Mouse (Mus musculus): Measurements from ENCODE around the gene Flywch1. TPM values are rescaled to one million over a fixed set of nuclear protein-coding genes. Genes with fewer than 3 reads are reported as not detected.
A peak's percentile ranks its signal among the peaks of the same experiment; 100 is the strongest.

Flywch1 gene
- 10 to 100 TPM; 30.2 to 30.8 TPM for total RNA-seq (2021)
- long read RNA-seq, experiment 1, partial matches to known transcripts, result 17 of 44 reads
- long read RNA-seq, experiment 1, other reads (novel, unspliced or antisense), result 26 of 44 reads
- long read RNA-seq, experiment 2, partial matches to known transcripts, result 15 of 50 reads
- long read RNA-seq, experiment 2, other reads (novel, unspliced or antisense), result 34 of 50 reads

DNA sequence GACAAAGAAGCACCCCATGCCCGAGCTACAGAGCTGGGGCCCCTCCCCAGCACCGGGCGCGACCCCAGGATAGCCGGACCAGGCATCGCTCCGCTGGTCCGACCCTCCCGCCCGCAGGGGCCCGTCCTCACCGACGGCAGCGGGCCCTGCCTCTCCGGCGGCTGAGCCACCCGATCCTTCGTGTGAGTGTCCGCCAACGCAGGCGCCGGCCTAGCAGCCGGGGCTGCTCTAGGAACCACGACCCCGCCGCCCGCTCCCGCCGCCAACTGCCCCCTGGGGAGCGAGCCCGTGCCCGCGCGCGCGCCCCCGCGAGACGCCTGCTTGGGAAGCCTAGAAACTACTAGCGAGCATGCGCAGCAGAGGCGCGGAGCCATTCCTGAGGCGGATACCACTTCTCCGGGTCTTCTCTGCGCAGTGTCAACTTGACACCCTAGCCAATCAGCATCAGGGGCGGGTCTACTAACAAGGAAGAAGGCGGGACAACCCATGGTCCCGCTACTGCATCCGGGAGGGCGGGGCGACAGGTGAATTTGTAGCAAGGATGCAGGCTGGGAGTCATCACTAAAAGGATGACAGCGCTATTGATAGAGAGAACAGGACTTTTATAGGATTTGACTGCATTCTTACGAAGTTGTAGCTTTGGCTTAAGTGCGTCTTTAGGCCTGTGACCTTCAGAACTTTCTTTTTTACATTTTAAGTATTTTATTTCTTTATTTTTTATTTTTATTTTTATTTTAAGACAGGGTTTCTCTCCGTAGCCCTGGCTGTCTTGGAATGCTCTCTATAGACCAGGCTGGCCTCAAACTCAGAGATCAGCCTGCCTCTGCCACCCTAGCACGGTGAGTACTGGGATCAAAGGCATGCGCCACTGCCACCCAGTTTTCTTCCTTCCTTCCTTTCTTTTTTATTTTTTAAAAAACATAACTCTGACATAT is at the start of gene Flywch1:
TSS of gene Flywch1 (minus strand) at position 319 of the 935 bp plus-strand sequence.
- intact Hi-C loops (cut with DNase I), result loop anchor here (2.0 to 5.0 kb wide), 3 partner anchors 21 to 71 kb away; partner anchors contain the start of genes Prss32 and Prss41
- peak; percentile 98 for DNase-seq

DNA sequence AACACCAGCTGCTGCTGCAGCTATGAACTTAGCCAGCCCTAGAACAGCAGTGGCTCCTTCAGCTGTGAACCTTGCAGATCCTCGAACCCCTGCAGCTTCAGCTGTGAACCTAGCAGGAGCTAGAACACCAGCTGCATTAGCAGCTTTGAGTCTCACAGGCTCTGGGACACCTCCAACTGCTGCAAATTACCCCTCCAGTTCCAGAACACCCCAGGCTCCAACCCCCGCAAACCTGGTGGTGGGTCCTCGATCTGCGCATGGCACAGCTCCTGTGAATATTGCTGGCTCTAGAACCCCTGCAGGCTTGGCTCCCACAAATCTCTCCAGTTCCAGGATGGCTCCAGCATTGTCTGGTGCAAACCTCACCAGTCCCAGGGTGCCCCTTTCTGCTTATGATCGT is 49.3 kb upstream of the Flywch1 start:
- intact Hi-C loops (cut with DNase I), result loop anchor here (2.0 kb wide), 1 partner anchor 14 kb away; no protein-coding TSS in a partner anchor
- no peak for DNase-seq

- no peak for DNase-seq
- intact Hi-C loops (cut with DNase I), result no loop called here
Observed at GRCm38 (mm10) chr17:23819235-23819634, 47.8 kb upstream of the Flywch1 start.

DNA sequence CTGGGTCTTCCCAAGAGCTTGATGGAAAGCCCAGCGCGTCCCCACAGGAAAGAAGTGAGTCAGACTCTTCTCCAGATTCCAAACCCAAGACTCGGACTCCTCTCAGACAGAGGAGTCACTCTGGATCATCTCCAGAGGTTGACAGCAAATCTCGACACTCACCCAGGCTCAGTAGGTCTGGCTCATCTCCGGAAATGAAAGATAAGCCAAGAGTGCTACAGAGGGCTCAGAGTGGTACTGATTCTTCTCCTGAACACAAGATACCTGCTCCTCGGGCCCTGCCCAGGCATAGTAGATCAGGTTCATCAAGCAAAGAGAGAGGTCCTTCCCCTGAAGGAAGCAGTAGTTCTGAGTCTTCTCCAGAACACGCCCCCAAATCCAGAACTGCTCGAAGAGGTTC is 47.2 kb upstream of the Flywch1 start:
- DNase-seq, result no peak
- intact Hi-C loops (cut with DNase I), result no loop called here

DNA sequence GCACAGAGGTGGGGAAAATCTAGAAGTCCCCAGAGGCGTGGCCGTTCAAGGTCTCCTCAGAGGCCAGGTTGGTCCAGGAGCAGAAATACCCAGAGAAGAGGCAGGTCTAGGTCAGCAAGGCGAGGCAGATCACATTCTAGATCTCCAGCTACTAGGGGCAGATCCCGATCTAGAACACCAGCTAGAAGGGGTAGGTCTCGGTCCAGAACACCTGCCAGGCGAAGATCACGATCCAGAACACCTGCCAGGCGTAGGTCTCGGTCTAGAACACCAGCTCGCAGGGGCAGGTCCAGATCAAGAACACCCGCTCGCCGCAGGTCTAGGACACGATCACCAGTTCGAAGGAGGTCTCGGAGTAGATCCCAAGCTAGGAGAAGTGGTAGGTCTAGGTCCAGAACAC is 44.2 kb upstream of the Flywch1 start:
- intact Hi-C loops (cut with DNase I), result no loop called here
- no peak for DNase-seq

- no peak for DNase-seq
- intact Hi-C loops (cut with DNase I), result loop anchor here (2.0 to 5.0 kb wide), 2 partner anchors 13 to 36 kb away; partner anchors contain the start of gene Flywch1
Observed at GRCm38 (mm10) chr17:23807918-23808317, 36.5 kb upstream of the Flywch1 start.

- DNase-seq, result peak; percentile 49 to 62
- intact Hi-C loops (cut with DNase I), result loop anchor here (2.0 to 5.0 kb wide), 2 partner anchors 14 to 35 kb away; partner anchors contain the start of gene Flywch1
Observed at GRCm38 (mm10) chr17:23806867-23807266, 35.5 kb upstream of the Flywch1 start.

GRCm38 (mm10) chr17:23804426-23805085 is 33.2 kb upstream of the Flywch1 start:
- intact Hi-C loops (cut with DNase I), result loop anchor here (5.0 kb wide), 1 partner anchor 32 kb away; the partner anchor contains the start of gene Flywch1
- no peak for DNase-seq

DNA sequence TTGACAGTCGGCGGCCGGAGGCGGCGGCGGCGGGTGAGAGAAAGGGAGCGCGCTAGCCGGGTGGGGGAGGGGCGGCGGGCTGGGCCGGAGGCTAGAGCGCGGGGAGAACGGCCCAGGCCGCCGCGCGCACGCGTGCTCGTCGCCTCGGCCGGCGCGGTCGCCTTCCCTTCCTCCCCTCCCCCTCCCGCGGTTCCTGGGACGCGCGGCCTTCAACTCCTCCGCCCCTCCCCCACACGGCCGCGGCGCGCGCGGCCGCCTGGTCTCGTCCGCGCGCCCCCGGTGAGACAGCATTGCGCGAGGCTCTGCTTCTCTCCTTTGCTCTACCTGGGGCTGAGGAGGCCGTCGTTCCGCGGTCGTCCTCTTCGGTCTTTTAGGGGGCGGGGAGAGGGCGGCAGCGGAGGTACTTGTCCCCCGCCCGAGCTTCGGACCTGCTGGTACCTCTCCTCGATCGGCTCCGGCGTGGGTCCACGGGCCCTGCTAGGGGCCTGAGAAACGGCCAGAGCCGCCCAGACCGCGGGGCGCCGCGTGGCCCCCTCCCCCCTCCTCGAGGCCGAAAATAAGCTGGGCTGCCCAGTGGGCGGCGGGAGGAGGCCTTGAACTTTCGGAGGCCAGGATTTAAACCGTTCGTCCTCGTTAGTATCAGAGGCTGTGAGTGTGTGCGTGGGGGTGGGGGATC is 32.1 kb upstream of the Flywch1 start:
- peak; percentile 84 to 85 for DNase-seq
- intact Hi-C loops (cut with DNase I), result no loop called here

DNA sequence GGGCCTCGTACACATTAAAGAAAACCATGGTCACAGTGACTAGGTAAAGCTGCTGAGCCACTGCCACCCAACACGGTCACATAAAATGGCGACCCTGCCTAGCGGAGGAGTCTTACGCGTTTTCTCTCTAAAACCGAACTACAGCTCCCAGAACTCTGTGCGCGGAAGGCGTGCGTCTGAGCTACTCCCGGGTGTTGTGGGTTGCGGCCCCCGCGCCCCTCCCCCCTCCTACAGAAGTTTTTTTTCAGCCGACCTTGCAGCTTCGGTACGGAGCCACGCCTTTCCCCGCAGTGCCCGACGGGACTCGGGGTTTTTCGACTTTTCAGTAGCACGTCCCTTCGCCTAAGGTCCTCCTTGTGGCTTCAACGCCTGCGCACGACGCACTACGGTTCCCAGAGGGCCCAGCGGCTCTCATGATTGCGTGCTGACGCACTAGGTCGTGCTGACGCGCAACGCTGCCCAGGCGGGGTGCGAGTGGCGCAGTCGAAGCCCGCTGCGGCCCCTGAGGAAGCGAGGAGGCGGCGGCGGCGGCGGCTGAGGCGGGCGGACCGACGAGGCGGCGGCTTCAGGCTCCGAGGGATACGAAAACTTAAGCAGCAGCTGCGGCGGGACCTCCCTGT is 31.5 kb upstream of the Flywch1 start:
- DNase-seq, result peak; percentile 96
- intact Hi-C loops (cut with DNase I), result no loop called here

DNA sequence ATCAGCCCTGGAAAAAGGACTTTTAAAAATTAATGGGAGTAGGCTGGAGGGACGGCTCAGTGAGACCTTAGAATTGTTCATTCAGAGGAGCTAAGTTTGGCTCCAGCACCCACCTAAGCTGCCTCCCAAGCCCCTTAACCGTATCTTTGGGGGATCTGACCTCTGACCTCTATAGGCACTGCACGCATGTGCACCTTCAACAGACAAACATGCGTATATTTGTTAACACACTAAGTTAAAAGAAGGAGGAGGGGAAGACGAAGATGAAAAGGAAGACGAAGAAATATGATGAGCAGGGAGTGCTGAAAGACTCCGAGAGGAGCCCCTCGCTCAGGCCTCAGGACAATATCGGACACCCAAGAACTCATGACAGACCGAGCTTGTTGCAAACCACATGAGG is 30.2 kb upstream of the Flywch1 start:
- intact Hi-C loops (cut with DNase I), result no loop called here

DNA sequence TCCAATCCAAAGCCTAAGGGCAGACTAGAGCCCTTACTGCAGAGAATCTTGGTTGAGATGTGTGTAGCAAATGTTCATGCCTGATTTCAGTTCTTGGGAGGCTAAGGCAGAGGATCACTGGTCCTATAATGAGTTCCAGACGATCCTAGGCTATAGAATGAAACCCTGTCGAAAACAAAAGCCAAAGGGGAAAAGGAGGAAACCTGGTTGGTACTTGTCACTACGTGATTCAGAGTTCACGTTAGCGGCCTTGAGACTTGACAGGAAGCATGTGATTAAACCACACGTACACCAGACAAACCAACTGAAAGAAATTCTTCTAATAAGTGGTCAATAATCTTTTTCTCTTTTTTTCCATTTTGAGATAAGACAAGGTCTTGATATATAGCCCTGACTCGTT is 25.9 kb upstream of the Flywch1 start:
- intact Hi-C loops (cut with DNase I), result no loop called here
- no peak for DNase-seq

More for the DNA sequence above, 30.2 kb upstream of the Flywch1 start:
- DNase-seq, result no peak

DNA sequence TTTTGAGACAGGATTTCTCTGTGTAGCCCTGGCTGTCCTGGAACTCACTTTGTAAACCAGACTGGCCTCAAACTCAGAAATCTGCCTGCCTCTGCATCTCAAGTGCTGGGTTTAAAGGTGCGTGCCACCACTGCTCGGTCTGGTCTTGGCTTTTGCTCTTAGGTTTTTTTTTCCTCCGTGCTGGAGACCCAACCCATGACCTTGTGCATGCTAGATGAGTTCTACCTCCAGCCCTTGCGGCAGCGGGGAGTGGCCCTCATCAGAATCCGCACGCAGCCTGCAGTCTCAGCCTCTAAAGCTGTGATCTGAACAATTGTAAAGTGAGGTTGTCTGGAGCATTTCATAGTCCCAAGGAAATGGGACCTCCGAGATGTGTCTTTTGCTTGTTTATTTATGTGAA is 23.9 kb upstream of the Flywch1 start:
- intact Hi-C loops (cut with DNase I), result no loop called here

DNA sequence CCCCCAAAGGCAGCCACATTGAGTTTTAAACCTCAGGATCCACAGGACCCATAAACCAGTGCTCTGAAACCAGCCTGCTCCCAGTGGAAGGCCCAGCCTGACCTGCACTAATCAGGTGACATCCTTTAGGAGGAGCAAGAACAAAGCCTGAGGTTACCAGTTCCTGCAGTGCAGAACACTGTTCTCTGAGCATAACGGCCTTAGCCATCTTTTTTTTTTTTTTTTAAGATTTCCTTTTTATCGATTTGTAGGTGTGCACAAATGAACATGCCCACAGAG is 19.6 kb upstream of the Flywch1 start:
- intact Hi-C loops (cut with DNase I), result no loop called here
- no peak for DNase-seq

More for the DNA sequence above, 23.9 kb upstream of the Flywch1 start:
- no peak for DNase-seq

DNA sequence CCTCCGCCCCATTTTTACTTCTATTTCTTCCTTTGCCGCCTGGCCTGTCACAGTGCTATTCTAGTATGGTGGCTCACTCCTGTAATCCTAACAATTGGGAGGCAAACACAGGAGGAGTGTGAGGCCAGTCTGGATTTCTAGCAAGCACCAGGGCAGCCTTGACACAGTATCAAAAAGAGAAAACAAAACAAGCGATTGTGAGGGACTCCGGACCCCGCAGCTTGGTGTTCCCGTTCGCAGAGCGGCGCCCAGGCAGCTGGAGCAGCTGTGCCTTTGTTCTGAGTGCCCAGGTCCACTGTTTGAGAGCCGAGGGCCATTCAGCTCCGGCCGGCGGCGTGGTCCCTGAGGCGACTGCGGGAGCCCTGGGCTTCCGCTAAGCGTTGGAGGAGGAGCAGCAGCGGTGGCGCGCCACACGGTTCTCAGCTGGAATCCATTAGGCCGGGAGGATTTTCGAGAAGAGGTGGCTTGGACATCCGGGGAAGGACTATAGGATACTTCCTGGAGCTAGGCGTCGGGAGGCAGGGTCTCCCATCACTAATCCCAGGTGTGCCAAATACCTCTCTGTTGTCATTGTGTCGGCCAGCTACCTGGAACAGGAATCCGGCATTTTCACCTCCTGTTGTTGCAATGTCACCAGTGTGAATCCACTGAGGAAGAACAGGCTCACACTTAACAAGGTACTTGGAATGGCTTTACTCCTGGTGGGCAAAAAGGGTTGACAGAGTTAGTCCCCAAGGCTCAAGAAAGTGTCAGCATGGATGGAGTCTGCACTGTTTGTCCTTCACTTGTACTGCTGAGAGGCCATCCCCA is 19.1 kb upstream of the Flywch1 start, which contains the start of gene Srrm2:
TSS of gene Srrm2 (plus strand) at position 264 of the 810 bp plus-strand sequence.
- DNase-seq, result peak; percentile 63 to 71
- intact Hi-C loops (cut with DNase I), result no loop called here

DNA sequence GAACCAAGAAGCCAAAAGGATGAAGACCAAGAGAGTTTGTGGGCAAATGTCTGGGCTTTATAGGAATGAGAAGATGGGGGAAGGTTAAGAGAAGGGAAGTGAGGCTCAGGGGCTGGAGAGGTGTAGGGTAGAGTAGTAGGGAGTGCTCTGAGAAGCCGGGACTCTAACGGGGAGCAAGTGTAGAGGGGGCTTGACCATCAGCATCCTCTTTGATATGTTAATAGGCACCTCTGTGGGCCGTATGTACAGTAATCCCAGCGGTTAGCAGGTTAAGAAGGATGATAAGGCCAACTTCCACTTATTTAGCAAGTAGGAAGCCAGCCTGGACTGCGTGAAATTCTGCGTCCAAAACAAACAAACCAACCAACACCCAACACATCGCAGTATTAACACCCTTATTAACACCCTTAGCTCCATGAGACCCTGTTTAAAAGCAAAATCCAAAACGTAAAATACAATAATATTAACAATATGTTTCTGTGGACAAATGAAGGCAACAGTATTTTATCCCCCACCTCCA is 18.4 kb upstream of the Flywch1 start:
- intact Hi-C loops (cut with DNase I), result loop anchor here (5.0 kb wide), 1 partner anchor 43 kb away; the partner anchor contains the start of gene Kremen2
- DNase-seq, result no peak

DNA sequence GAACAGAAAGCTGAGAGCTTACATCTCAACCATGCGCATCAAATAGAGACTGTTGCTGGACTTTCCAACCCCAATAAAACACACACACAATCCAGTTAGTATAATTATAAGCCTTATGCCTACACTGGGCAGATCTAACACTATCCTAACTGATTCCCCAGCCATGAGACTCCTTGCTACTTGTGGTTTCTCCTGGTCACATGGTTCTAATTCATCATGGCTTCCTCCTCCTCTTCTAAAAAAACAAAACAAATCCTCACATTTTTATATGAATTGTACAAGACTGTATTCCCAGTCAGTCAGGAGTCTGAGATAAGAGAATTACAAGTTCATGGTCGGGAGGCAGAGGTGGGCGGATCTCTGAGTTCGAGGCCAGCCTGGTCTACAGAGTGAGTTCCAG is 17.6 kb upstream of the Flywch1 start:
- intact Hi-C loops (cut with DNase I), result loop anchor here (5.0 kb wide), 1 partner anchor 42 kb away; the partner anchor contains the start of gene Kremen2
- no peak for DNase-seq

DNA sequence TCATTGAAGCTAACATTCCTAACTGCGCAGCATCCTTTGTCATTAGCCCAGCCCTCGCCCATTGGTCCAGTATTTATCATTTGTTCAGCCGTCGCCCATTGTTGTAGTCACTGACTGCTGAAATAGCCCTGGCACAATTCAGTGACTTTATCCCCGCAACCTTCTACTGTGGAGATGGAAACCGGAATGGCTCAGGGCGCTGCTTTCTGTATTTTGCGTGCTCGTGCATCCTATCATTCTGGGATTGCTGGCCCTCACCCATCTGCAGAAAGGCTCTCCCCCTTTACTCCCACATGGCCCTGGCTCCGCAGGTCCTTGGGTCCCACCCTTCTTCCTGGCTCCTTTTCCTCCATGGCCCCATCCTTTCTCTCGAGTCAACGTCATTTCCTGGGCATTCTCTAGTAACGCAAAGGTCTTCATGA is 15.1 kb upstream of the Flywch1 start:
- intact Hi-C loops (cut with DNase I), result loop anchor here (5.0 kb wide), 1 partner anchor 39 kb away; the partner anchor contains the start of gene Kremen2
- peak in 1 of 2 experiments; percentile 5 for DNase-seq

Data from heart, postnatal 14 days (tissue).